In genomic region chr5:129164911-129165584, GRCm38 (mm10) we compare ENCODE assay signal across 14 mouse cellular contexts.
A peak's percentile ranks its signal among the peaks of the same experiment; 100 is the strongest.
DNase-seq lines count a peak whose midpoint lies in the region; ATAC-seq and TF ChIP-seq lines count a peak whose summit lies in the region.
"Had no signal": no experiment of that assay in that cellular context is flagged by ENCODE, and none has a peak within 500 bp of the region (broad histone marks: within the 10 kb centered on the region; RNA-seq: fewer than 3 reads in every experiment).

No protein-coding gene starts in this region.

- no peak for TF ChIP-seq EP300 in MEL (IDR thresholded peaks at IDR 0.05; ENCODE audit: low read depth in 1 of 2, low read length in 2 of 2)

- 87% methylated on average over 10 of the region's 10 CpGs for WGBS in forebrain, embryonic 16.5 days
- 91% methylated on average over 10 of the region's 10 CpGs for WGBS in forebrain, embryonic 11.5 days
- 57% methylated on average over 10 of the region's 10 CpGs for WGBS in heart, embryonic 12.5 days
- 66% methylated on average over 10 of the region's 10 CpGs for WGBS in lung, embryonic 16.5 days

- no peak for TF ChIP-seq POLR2A in MEL (IDR thresholded peaks at IDR 0.05; ENCODE audit: control insufficient read depth in 1 of 2, insufficient read depth in 1 of 2, low read depth in 1 of 2, low read length in 2 of 2, poor library complexity in 1 of 2)

- H3K36me3 ChIP-seq in forebrain, embryonic 16.5 days (ENCODE audit: control insufficient read depth, insufficient read depth) = no peaks in the 10 kb centered on the region
- no peaks in the 10 kb centered on the region for H3K36me3 ChIP-seq in forebrain, embryonic 11.5 days (ENCODE audit: control insufficient read depth, insufficient read depth, low read length)
- no peaks in the 10 kb centered on the region for H3K36me3 ChIP-seq in MEL (ENCODE audit: control insufficient read depth in 1 of 2, insufficient read depth in 2 of 2, low read length in 2 of 2)
- no peaks in the 10 kb centered on the region for H3K36me3 ChIP-seq in heart, embryonic 12.5 days
- no peaks in the 10 kb centered on the region for H3K36me3 ChIP-seq in lung, embryonic 16.5 days (ENCODE audit: control insufficient read depth, insufficient read depth, low read length)
- H3K36me3 ChIP-seq: limb, embryonic 15.5 days had no signal

- intact Hi-C loops in left cerebral cortex, postnatal 36 days (cut with DNase I) = no loop called here
- intact Hi-C loops in left cerebral cortex, postnatal 25 days (cut with DNase I) = no loop called here

- no peaks in the 10 kb centered on the region; the same call in none of the 2 replicates for H3K4me1 ChIP-seq in forebrain, embryonic 16.5 days (replicated peaks; ENCODE audit: control insufficient read depth, insufficient read depth, low read length)
- H3K4me1 ChIP-seq in forebrain, embryonic 11.5 days (replicated peaks; ENCODE audit: control insufficient read depth, insufficient read depth, low read length) = peaks cover 6% of the 10 kb centered on the region; the same call in 1 of the 2 replicates
- no peaks in the 10 kb centered on the region for H3K4me1 ChIP-seq in MEL (ENCODE audit: control insufficient read depth in 1 of 2, insufficient read depth in 2 of 2, low read length in 2 of 2)
- H3K4me1 ChIP-seq in heart, embryonic 12.5 days (replicated peaks) = peaks cover 25% of the 10 kb centered on the region
- H3K4me1 ChIP-seq in lung, embryonic 16.5 days (replicated peaks; ENCODE audit: control insufficient read depth, insufficient read depth, low read length) = peaks cover 18% of the 10 kb centered on the region

- H3K9me3 ChIP-seq in forebrain, embryonic 16.5 days (ENCODE audit: control insufficient read depth, low read length) = no peaks in the 10 kb centered on the region
- H3K9me3 ChIP-seq in forebrain, embryonic 11.5 days (ENCODE audit: control insufficient read depth, low read length) = no peaks in the 10 kb centered on the region
- H3K9me3 ChIP-seq in MEL (replicated peaks; ENCODE audit: insufficient read depth, low read length) = no peaks in the 10 kb centered on the region
- H3K9me3 ChIP-seq in heart, embryonic 12.5 days (replicated peaks) = no peaks in the 10 kb centered on the region
- H3K9me3 ChIP-seq in lung, embryonic 16.5 days (ENCODE audit: control insufficient read depth, low read length) = no peaks in the 10 kb centered on the region
- H3K9me3 ChIP-seq: limb, embryonic 15.5 days had no signal

- H3K4me3 ChIP-seq in forebrain, embryonic 16.5 days (replicated peaks; ENCODE audit: low read length) = no peak overlapping the region
- H3K4me3 ChIP-seq in forebrain, embryonic 11.5 days (ENCODE audit: low read depth, low read length) = no peak overlapping the region
- no peak overlapping the region for H3K4me3 ChIP-seq in MEL (ENCODE audit: control insufficient read depth in 1 of 2, insufficient read depth in 1 of 2, low read depth in 2 of 2, low read length in 2 of 2)
- H3K4me3 ChIP-seq in heart, embryonic 12.5 days = no peak overlapping the region
- no peak overlapping the region for H3K4me3 ChIP-seq in lung, embryonic 16.5 days (ENCODE audit: low read length)
- H3K4me3 ChIP-seq: gastrocnemius, adult 2 months; limb, embryonic 15.5 days had no signal

- TF ChIP-seq RAD21 in MEL (IDR thresholded peaks at IDR 0.05; ENCODE audit: low read depth, low read length) = no peak

- H3K9ac ChIP-seq in forebrain, embryonic 16.5 days (replicated peaks; ENCODE audit: low read depth, low read length) = no peak overlapping the region
- no peak overlapping the region for H3K9ac ChIP-seq in forebrain, embryonic 11.5 days (ENCODE audit: low read length)
- no peak overlapping the region for H3K9ac ChIP-seq in MEL (ENCODE audit: control insufficient read depth, low read depth, low read length, poor library complexity, severe bottlenecking)
- no peak overlapping the region for H3K9ac ChIP-seq in heart, embryonic 12.5 days
- no peak overlapping the region for H3K9ac ChIP-seq in lung, embryonic 16.5 days (ENCODE audit: low read length)
- H3K9ac ChIP-seq: limb, embryonic 15.5 days had no signal

- H3K27me3 ChIP-seq in forebrain, embryonic 16.5 days (replicated peaks; ENCODE audit: control insufficient read depth, insufficient read depth, low read length) = no peaks in the 10 kb centered on the region
- H3K27me3 ChIP-seq in forebrain, embryonic 11.5 days (ENCODE audit: control insufficient read depth, insufficient read depth, low read length) = no peaks in the 10 kb centered on the region
- no peaks in the 10 kb centered on the region for H3K27me3 ChIP-seq in MEL (ENCODE audit: control insufficient read depth in 1 of 2, insufficient read depth in 2 of 2, low read length in 2 of 2)
- no peaks in the 10 kb centered on the region for H3K27me3 ChIP-seq in heart, embryonic 12.5 days (replicated peaks)
- no peaks in the 10 kb centered on the region for H3K27me3 ChIP-seq in lung, embryonic 16.5 days (ENCODE audit: control insufficient read depth, insufficient read depth, low read depth, low read length)
- H3K27me3 ChIP-seq: limb, embryonic 15.5 days had no signal

- no peak for ATAC-seq in forebrain, embryonic 16.5 days
- ATAC-seq in forebrain, embryonic 11.5 days (replicated peaks; ENCODE audit: low FRiP score) = no peak
- ATAC-seq in heart, embryonic 12.5 days (ENCODE audit: insufficient number of reproducible peaks, low FRiP score) = peak; percentile 72; the same call in 1 of the 2 replicates
- peak; percentile 80 for ATAC-seq in lung, embryonic 16.5 days (ENCODE audit: low read depth)
- ATAC-seq: midbrain, embryonic 16.5 days had no signal

- H3K4me2 ChIP-seq in forebrain, embryonic 16.5 days (ENCODE audit: low read length) = no peak overlapping the region
- no peak overlapping the region for H3K4me2 ChIP-seq in forebrain, embryonic 11.5 days (ENCODE audit: low read depth, low read length, severe bottlenecking)
- no peak overlapping the region for H3K4me2 ChIP-seq in heart, embryonic 12.5 days
- H3K4me2 ChIP-seq in lung, embryonic 16.5 days (ENCODE audit: low read depth, low read length) = no peak overlapping the region

- no peak for DNase-seq in forebrain, embryonic 11.5 days (ENCODE audit: low spot score)
- peak; percentile 17 for DNase-seq in MEL (ENCODE audit: low read depth, low spot score)
- DNase-seq in left cerebral cortex, postnatal 36 days (ENCODE audit: low spot score in 2 of 2) = no peak
- no peak for DNase-seq in left cerebral cortex, postnatal 25 days (ENCODE audit: low spot score in 2 of 2)
- DNase-seq in spleen, postnatal 14 days (ENCODE audit: low spot score in 2 of 2) = no peak
- DNase-seq: B cell, adult 2 months; cerebellum, postnatal 36 days; gastrocnemius, adult 2 months; spleen, adult 18-20 months had no signal

- no peak for TF ChIP-seq CTCF in MEL (IDR thresholded peaks at IDR 0.05 in 2 of 3, conservative IDR thresholded peaks at IDR 0.05 in 1 of 3; ENCODE audit: control insufficient read depth in 1 of 3, insufficient read depth in 1 of 3, low read depth in 2 of 3, low read length in 3 of 3, poor library complexity in 1 of 3, severe bottlenecking in 1 of 3)

- H3K27ac ChIP-seq in forebrain, embryonic 16.5 days (ENCODE audit: low read length) = peak overlapping the region; percentile 33; the same call in 1 of the 2 replicates
- H3K27ac ChIP-seq in forebrain, embryonic 11.5 days (ENCODE audit: low read depth, low read length) = no peak overlapping the region
- no peak overlapping the region for H3K27ac ChIP-seq in MEL (ENCODE audit: control insufficient read depth, low read depth, low read length)
- no peak overlapping the region for H3K27ac ChIP-seq in heart, embryonic 12.5 days (ENCODE audit: poor library complexity, severe bottlenecking)
- peak overlapping the region; percentile 84 for H3K27ac ChIP-seq in lung, embryonic 16.5 days (ENCODE audit: low read length)

- H3K79me2 ChIP-seq in MEL (ENCODE audit: control insufficient read depth, insufficient read depth, low read length, poor library complexity) = no peaks in the 10 kb centered on the region

TF ChIP-seq in MEL, 35 proteins besides CTCF, POLR2A, EP300 and RAD21:
- no peak for TF ChIP-seq MAZ (IDR thresholded peaks at IDR 0.05; ENCODE audit: low read depth, low read length)
- no peak for TF ChIP-seq POLR2AphosphoS2 (IDR thresholded peaks at IDR 0.05; ENCODE audit: low read length)
- TF ChIP-seq RCOR1 (IDR thresholded peaks at IDR 0.05; ENCODE audit: low read depth, low read length) = no peak

Comparison
In these comparisons a context has a peak if more than half of its experiments do, and no peak if none do; other contexts are left out.
1. H3K27ac ChIP-seq: peak in forebrain, embryonic 16.5 days (single experiment) and lung, embryonic 16.5 days (single experiment); none in forebrain, embryonic 11.5 days (single experiment), MEL (single experiment) and heart, embryonic 12.5 days (single experiment).
2. ATAC-seq: peak in heart, embryonic 12.5 days (single experiment) and lung, embryonic 16.5 days (single experiment); none in forebrain, embryonic 16.5 days (single experiment) and forebrain, embryonic 11.5 days (single experiment).